Mouse (Mus musculus): ENCODE results near the gene Gm5862.
"Not testable (repeated sequence)": the region's sequence is repeated elsewhere in the genome, so short reads cannot be mapped to it uniquely, and the experiment has no call there.

Gene Gm5862

DNA sequence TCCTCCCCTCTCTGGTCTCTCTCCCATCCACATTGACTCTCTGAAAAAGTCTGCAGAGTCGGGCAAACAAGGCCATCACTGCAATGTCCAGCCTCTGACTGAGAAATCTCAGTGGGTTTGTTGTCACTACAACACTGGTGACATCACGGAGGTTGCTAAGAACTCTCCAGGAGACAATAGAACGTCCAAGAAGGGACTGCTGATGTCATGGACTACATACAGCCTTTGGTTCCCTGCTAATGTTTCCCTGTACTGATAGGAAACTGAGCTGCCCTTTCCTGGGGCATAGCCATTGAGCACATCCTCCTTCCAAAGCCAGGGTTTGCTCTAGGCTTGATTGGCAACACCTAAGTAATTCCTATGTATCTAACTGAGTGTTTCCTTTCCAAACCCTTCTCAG is at the start of gene Gm5862:
Gene Gm5862, minus strand, starts transcription at position 101 of the 400 bp plus-strand sequence.
- DNase-seq: not testable (repeated sequence)

DNA sequence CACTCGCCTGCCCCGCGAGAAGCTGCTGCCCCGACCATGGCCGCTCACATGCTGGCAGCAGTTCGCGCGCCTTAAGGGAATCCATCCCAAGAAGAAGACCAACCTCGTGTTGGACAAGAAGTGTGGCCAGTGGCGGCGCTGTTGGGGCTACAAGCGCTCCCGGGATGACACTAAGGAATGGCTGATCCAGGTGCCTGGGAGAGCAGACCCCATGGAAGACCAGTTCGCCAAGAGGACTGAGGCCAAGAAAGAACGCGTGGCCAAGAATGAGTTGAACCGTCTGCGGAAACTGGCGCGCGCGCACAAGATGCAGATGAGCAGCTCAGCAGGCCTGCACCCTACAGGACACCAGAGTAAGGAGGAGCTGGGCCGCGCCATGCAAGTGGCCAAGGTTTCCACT is 48.0 kb upstream of the Gm5862 start:
- DNase-seq: peak; percentile 4

DNA sequence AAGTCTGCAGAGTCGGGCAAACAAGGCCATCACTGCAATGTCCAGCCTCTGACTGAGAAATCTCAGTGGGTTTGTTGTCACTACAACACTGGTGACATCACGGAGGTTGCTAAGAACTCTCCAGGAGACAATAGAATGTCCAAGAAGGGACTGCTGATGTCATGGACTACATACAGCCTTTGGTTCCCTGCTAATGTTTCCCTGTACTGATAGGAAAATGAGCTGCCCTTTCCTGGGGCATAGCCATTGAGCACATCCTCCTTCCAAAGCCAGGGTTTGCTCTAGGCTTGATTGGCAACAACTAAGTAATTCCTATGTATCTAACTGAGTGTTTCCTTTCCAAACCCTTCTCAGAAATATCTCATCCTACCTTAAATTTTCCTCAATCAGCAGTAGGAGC is 35.8 kb upstream of the Gm5862 start, which contains the start of gene Gm7347:
Gene Gm7347, minus strand, starts transcription at position 101 of the 400 bp plus-strand sequence.
- DNase-seq: not testable (repeated sequence)

DNA sequence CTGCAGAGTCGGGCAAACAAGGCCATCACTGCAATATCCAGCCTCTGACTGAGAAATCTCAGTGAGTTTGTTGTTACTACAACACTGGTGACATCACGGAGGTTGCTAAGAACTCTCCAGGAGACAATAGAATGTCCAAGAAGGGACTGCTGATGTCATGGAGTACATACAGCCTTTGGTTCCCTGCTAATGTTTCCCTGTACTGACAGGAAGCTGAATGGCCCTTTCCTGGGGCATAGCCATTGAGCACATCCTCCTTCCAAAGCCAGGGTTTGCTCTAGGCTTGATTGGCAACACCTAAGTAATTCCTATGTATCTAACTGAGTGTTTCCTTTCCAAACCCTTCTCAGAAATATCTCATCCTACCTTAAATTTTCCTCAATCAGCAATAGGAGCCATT is 16.7 kb upstream of the Gm5862 start, which contains the start of gene Speer4a:
Gene Speer4a, minus strand, starts transcription at position 101 of the 400 bp plus-strand sequence.
- not testable (repeated sequence) for DNase-seq

DNA sequence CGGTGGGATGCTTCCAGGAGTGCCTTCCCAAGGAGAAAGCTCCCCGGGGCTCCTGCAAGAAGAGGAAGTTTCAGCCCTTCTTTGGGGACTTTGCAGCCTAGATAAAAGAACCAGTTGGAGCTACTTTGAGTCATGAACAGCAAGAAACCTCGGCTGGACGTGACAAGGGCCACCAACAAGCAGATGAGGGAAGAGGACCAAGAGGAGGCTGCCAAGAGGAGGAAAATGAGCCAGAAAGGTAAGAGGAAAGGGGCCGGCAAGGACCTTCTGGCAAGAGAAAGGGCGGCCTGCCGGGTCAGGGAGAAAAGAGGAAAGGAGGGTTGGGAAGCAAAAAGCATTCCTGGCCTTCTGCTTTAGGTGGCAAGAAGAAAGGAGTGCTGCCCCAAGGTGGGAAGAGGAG is 15.0 kb downstream of the Gm5862 start:
- DNase-seq: not testable (repeated sequence)

DNA sequence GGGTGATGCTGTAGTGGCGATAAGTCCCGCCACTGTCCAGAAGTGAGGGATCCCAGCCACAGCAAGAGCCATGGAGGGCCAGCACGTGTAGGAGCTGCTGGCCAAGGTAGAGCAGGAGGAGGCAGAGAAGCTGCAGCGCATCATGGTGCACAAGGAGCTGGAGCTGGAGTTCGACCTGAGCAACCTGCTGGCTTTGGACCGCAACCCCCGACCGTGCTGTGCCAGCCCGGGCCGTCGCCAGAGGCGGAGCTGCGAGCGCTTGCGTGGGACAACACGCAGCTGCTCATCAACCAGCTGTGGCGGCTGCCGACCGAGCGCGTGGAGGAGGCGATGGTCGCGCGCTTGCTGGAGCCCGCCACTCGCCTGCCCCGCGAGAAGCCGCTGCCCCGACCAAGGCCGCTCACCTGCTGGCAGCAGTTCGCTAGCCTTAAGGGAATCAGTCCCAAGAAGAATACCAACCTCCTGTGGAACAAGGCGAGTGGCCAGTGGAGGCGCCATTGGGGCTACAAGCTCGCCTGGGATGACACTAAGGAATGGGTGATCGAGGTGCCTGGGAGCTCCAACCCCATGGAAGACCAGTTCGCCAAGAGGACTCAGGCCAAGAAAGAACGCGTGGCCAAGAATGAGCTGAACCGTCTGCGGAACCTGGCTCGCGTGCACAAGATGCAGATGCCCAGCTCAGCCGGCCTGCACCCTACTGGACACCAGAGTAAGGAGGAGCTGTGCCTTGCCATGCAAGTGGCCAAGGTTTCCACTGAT is 15.6 kb downstream of the Gm5862 start:
- peak; percentile 4 for DNase-seq

DNA sequence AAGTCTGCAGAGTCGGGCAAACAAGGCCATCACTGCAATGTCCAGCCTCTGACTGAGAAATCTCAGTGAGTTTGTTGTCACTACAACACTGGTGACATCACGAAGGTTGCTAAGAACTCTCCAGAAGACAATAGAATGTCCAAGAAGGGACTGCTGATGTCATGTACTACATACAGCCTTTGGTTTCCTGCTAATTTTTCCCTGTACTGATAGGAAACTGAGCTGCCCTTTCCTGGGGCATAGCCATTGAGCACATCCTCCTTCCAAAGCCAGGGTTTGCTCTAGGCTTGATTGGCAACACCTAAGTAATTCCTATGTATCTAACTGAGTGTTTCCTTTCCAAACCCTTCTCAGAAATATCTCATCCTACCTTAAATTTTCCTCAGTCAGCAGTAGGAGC is 18.0 kb downstream of the Gm5862 start, which contains the start of gene Gm1979:
Gene Gm1979, minus strand, starts transcription at position 101 of the 400 bp plus-strand sequence.
- DNase-seq: not testable (repeated sequence)

DNA sequence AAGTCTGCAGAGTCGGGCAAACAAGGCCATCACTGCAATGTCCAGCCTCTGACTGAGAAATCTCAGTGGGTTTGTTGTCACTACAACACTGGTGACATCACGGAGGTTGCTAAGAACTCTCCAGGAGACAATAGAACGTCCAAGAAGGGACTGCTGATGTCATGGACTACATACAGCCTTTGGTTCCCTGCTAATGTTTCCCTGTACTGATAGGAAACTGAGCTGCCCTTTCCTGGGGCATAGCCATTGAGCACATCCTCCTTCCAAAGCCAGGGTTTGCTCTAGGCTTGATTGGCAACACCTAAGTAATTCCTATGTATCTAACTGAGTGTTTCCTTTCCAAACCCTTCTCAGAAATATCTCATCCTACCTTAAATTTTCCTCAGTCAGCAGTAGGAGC is 34.2 kb downstream of the Gm5862 start, which contains the start of gene Gm21698:
Gene Gm21698, minus strand, starts transcription at position 101 of the 400 bp plus-strand sequence.
- DNase-seq: not testable (repeated sequence)

DNA sequence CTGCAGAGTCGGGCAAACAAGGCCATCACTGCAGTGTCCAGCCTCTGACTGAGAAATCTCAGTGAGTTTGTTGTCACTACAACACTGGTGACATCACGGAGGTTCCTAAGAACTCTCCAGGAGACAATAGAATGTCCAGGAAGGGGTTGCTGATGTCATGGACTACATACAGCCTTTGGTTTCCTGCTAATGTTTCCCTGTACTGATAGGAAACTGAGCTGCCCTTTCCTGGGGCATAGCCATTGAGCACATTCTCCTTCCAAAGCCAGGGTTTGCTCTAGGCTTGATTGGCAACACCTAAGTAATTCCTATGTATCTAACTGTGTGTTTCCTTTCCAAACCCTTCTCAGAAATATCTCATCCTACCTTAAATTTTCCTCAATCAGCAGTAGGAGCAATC is 50.2 kb downstream of the Gm5862 start, which contains the start of gene Gm21680:
Gene Gm21680, minus strand, starts transcription at position 101 of the 400 bp plus-strand sequence.
- not testable (repeated sequence) for DNase-seq

Measured in thymus, postnatal 4 days (tissue).